Comparison of ENCODE assay signal across 8 mouse cellular contexts in genomic region chr16:44530191-44530590, GRCm38 (mm10). TPM values are rescaled to one million over a fixed set of nuclear protein-coding genes. Genes with fewer than 3 reads are reported as not detected.
DNase-seq lines count a peak whose midpoint lies in the region; ATAC-seq and TF ChIP-seq lines count a peak whose summit lies in the region.
"Had no signal": no experiment of that assay in that cellular context is flagged by ENCODE, and none has a peak within 500 bp of the region (broad histone marks: within the 10 kb centered on the region; RNA-seq: fewer than 3 reads in every experiment).

No protein-coding gene starts in this region.

- H3K27ac ChIP-seq in kidney, postnatal 0 days, result no peak overlapping the region
- peak overlapping the region; percentile 86 for H3K27ac ChIP-seq in embryonic facial prominence, embryonic 12.5 days
- peak overlapping the region; percentile 91 for H3K27ac ChIP-seq in hindbrain, embryonic 10.5 days
- H3K27ac ChIP-seq in midbrain, embryonic 16.5 days (ENCODE audit: low read length), result peak overlapping the region; percentile 82

- WGBS in kidney, postnatal 0 days, result 37% methylated on average over 9 of the region's 9 CpGs
- WGBS in embryonic facial prominence, embryonic 12.5 days, result 12% methylated on average over 9 of the region's 9 CpGs
- WGBS in hindbrain, embryonic 10.5 days, result 8% methylated on average over 9 of the region's 9 CpGs
- WGBS in midbrain, embryonic 16.5 days, result 3% methylated on average over 9 of the region's 9 CpGs

- no peak for DNase-seq in kidney, postnatal 0 days (ENCODE audit: low spot score)
- DNase-seq in kidney, postnatal 14 days, result no peak
- peak; percentile 61 for DNase-seq in hindbrain, embryonic 10.5 days (ENCODE audit: low spot score)
- DNase-seq in left cerebral cortex, postnatal 4 days, result no peak
- DNase-seq: liver, postnatal 0 days had no signal

- H3K4me1 ChIP-seq in kidney, postnatal 0 days (replicated peaks; ENCODE audit: insufficient read depth, low read length), result peaks cover 31% of the 10 kb centered on the region
- peaks cover 78% of the 10 kb centered on the region for H3K4me1 ChIP-seq in embryonic facial prominence, embryonic 12.5 days
- H3K4me1 ChIP-seq in hindbrain, embryonic 10.5 days (replicated peaks), result peaks cover 92% of the 10 kb centered on the region
- peaks cover 45% of the 10 kb centered on the region for H3K4me1 ChIP-seq in midbrain, embryonic 16.5 days (ENCODE audit: control insufficient read depth, insufficient read depth, low read length)

- peak overlapping the region; percentile 48 for H3K4me2 ChIP-seq in kidney, postnatal 0 days (ENCODE audit: low read length)
- peak overlapping the region; percentile 47 for H3K4me2 ChIP-seq in embryonic facial prominence, embryonic 12.5 days (replicated peaks)
- peak overlapping the region; percentile 62 for H3K4me2 ChIP-seq in midbrain, embryonic 16.5 days (ENCODE audit: low read length)

- H3K36me3 ChIP-seq in kidney, postnatal 0 days (ENCODE audit: insufficient read depth, low read length), result no peaks in the 10 kb centered on the region
- H3K36me3 ChIP-seq in embryonic facial prominence, embryonic 12.5 days, result peaks cover 9% of the 10 kb centered on the region
- H3K36me3 ChIP-seq in hindbrain, embryonic 10.5 days, result peaks cover 35% of the 10 kb centered on the region
- no peaks in the 10 kb centered on the region for H3K36me3 ChIP-seq in midbrain, embryonic 16.5 days (ENCODE audit: control insufficient read depth, insufficient read depth, low read length)

- no peak overlapping the region for H3K4me3 ChIP-seq in kidney, postnatal 0 days (replicated peaks; ENCODE audit: low read depth, low read length)
- H3K4me3 ChIP-seq in embryonic facial prominence, embryonic 12.5 days, result no peak overlapping the region
- H3K4me3 ChIP-seq in hindbrain, embryonic 10.5 days, result peak overlapping the region; percentile 44
- H3K4me3 ChIP-seq in midbrain, embryonic 16.5 days (ENCODE audit: low read depth, low read length), result peak overlapping the region; percentile 33; the same call in 1 of the 2 replicates

- ATAC-seq in kidney, postnatal 0 days (replicated peaks; ENCODE audit: low FRiP score, low read depth), result no peak
- no peak for ATAC-seq in embryonic facial prominence, embryonic 12.5 days (ENCODE audit: insufficient number of reproducible peaks, insufficient read depth, low FRiP score, low TSS enrichment)
- ATAC-seq in midbrain, embryonic 16.5 days, result peak; percentile 29
- ATAC-seq in frontal cortex, adult (ENCODE audit: low TSS enrichment), result no peak
- ATAC-seq: liver, postnatal 0 days had no signal

- no peak for TF ChIP-seq CTCF in kidney, postnatal 0 days (IDR thresholded peaks at IDR 0.05; ENCODE audit: low read depth)

- intact Hi-C loops in left cerebral cortex, postnatal 4 days (cut with DNase I), result no loop called here

- H3K9ac ChIP-seq in kidney, postnatal 0 days (ENCODE audit: low read depth, low read length), result 0 out of 2 replicates have a peak overlapping the region, but pooled peaks have one; percentile 23
- H3K9ac ChIP-seq in embryonic facial prominence, embryonic 12.5 days, result no peak overlapping the region
- peak overlapping the region; percentile 62; the same call in 1 of the 2 replicates for H3K9ac ChIP-seq in midbrain, embryonic 16.5 days (ENCODE audit: low read depth, low read length)
- H3K9ac ChIP-seq: liver, postnatal 0 days had no signal

- no peaks in the 10 kb centered on the region for H3K9me3 ChIP-seq in kidney, postnatal 0 days (replicated peaks; ENCODE audit: low read length)
- no peaks in the 10 kb centered on the region for H3K9me3 ChIP-seq in embryonic facial prominence, embryonic 12.5 days
- peaks cover 10% of the 10 kb centered on the region; the same call in 1 of the 2 replicates for H3K9me3 ChIP-seq in hindbrain, embryonic 10.5 days
- H3K9me3 ChIP-seq in midbrain, embryonic 16.5 days (replicated peaks; ENCODE audit: control insufficient read depth, low read length, poor library complexity, severe bottlenecking), result no peaks in the 10 kb centered on the region

- H3K27me3 ChIP-seq in kidney, postnatal 0 days (ENCODE audit: insufficient read depth, low read length), result no peaks in the 10 kb centered on the region
- H3K27me3 ChIP-seq in embryonic facial prominence, embryonic 12.5 days, result no peaks in the 10 kb centered on the region
- no peaks in the 10 kb centered on the region for H3K27me3 ChIP-seq in hindbrain, embryonic 10.5 days (ENCODE audit: insufficient read depth, poor library complexity, severe bottlenecking)
- no peaks in the 10 kb centered on the region for H3K27me3 ChIP-seq in midbrain, embryonic 16.5 days (ENCODE audit: control insufficient read depth, insufficient read depth, low read depth, low read length)

RNA-seq across cellular contexts. Expression of gene Boc, which starts 28.5 kb away (rescaled TPM):
- 13.4 and 13.5 TPM in 2 replicates for polyA plus RNA-seq in kidney, postnatal 0 days (2015; fragmentation: Nextera tagmentation; extraction: Ambion mirVana)
- polyA plus RNA-seq in embryonic facial prominence, embryonic 12.5 days (2016; fragmentation: Nextera tagmentation; extraction: Ambion mirVana), result 37.1 and 37.3 TPM in 2 replicates
- polyA plus RNA-seq in hindbrain, embryonic 10.5 days (2016; fragmentation: Nextera tagmentation; extraction: Ambion mirVana), result 36.0 and 43.9 TPM in 2 replicates
- polyA plus RNA-seq in midbrain, embryonic 16.5 days (2015; fragmentation: Nextera tagmentation; extraction: Ambion mirVana), result 7.3 and 10.5 TPM in 2 replicates
- total RNA-seq in left cerebral cortex, postnatal 4 days (2021), result 10 to 100 TPM; 20.0 to 22.4 TPM

Comparison
In these comparisons a context has a peak if more than half of its experiments do, and no peak if none do; other contexts are left out.
1. H3K4me3 ChIP-seq: peak in hindbrain, embryonic 10.5 days (single experiment) and midbrain, embryonic 16.5 days (single experiment); none in kidney, postnatal 0 days (single experiment) and embryonic facial prominence, embryonic 12.5 days (single experiment).
2. Peak in every context shown above with its lines, with median percentiles within 50 percentile points of each other: H3K4me2 ChIP-seq.